Mouse (Mus musculus): Measurements from ENCODE around the gene Gnat1. TPM values are rescaled to one million over a fixed set of nuclear protein-coding genes. Genes with fewer than 3 reads are reported as not detected.

Gnat1 gene
- total RNA-seq, 1 experiment, result 1.2 TPM

- H3K4me1 ChIP-seq (ENCODE audit: control insufficient read depth in 2 of 2, insufficient read depth in 2 of 2, low read length in 2 of 2, poor library complexity in 1 of 2), result peaks cover 13 to 49% of the 10 kb centered on the region in 2 experiments
- no peak overlapping the region for H3K27ac ChIP-seq (ENCODE audit: insufficient read depth, low read depth, low read length, poor library complexity, severe bottlenecking)
- H3K9me3 ChIP-seq (ENCODE audit: control insufficient read depth, insufficient read depth, low read depth, low read length), result no peaks in the 10 kb centered on the region
- no peak for TF ChIP-seq HCFC1 (IDR thresholded peaks at IDR 0.05; ENCODE audit: borderline replicate concordance, insufficient read depth, low read length)
- no peak for DNase-seq (ENCODE audit: low read depth, low spot score)
- no peaks in the 10 kb centered on the region; the same call in 1 of the 2 replicates for H3K36me3 ChIP-seq (ENCODE audit: control insufficient read depth, insufficient read depth, low read length, poor library complexity, severe bottlenecking)
- in situ Hi-C loops (cut with MboI; ENCODE audit: low sequenced_read_pairs in 2 of 2, unreplicated experiment in 2 of 2), result no loop called here
- no peak overlapping the region for H3K4me3 ChIP-seq (ENCODE audit: insufficient read depth in 1 of 2, low read depth in 1 of 2, low read length in 2 of 2, poor library complexity in 1 of 2, severe bottlenecking in 1 of 2)
- no peak overlapping the region for H3K9ac ChIP-seq (ENCODE audit: insufficient read depth, low read depth, low read length, poor library complexity, severe bottlenecking)
Measured at GRCm38 (mm10) chr9:107702606-107703185, 23.2 kb upstream of the Gnat1 start.

DNA sequence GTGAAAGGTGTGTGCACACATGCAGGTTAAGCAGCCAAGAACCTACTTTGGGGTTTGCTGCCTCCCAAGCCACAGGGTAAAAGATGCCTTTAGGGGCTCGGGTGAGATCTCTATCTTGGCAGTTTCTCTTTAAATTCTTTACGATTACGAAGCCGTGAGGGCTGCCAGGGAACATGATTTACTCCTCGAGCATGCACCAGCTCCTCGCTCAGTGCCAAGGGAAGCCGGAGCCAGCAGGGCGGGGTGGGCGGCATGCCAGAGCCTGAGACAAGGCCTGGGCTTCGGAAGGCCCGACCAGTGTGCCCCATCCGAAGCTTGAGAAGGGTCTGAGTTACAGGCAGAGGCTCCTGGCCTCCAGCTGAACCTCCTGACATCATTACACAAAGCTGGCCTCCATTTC, 22.1 kb upstream of the Gnat1 start:
- no peak overlapping the region for H3K9ac ChIP-seq (ENCODE audit: insufficient read depth, low read depth, low read length, poor library complexity, severe bottlenecking)
- DNase-seq (ENCODE audit: low read depth, low spot score), result no peak
- no peak overlapping the region for H3K4me3 ChIP-seq (ENCODE audit: insufficient read depth in 1 of 2, low read depth in 1 of 2, low read length in 2 of 2, poor library complexity in 1 of 2, severe bottlenecking in 1 of 2)
- in situ Hi-C loops (cut with MboI; ENCODE audit: low sequenced_read_pairs in 2 of 2, unreplicated experiment in 2 of 2), result no loop called here
- no peaks in the 10 kb centered on the region for H3K9me3 ChIP-seq (ENCODE audit: control insufficient read depth, insufficient read depth, low read depth, low read length)
- H3K4me1 ChIP-seq (ENCODE audit: control insufficient read depth in 2 of 2, insufficient read depth in 2 of 2, low read length in 2 of 2, poor library complexity in 1 of 2), result peaks cover 8 to 41% of the 10 kb centered on the region in 2 experiments; a peak in 3 of 4 replicates
- H3K36me3 ChIP-seq (ENCODE audit: control insufficient read depth, insufficient read depth, low read length, poor library complexity, severe bottlenecking), result no peaks in the 10 kb centered on the region; the same call in 1 of the 2 replicates
- H3K27ac ChIP-seq (ENCODE audit: insufficient read depth, low read depth, low read length, poor library complexity, severe bottlenecking), result no peak overlapping the region
- TF ChIP-seq HCFC1 (IDR thresholded peaks at IDR 0.05; ENCODE audit: borderline replicate concordance, insufficient read depth, low read length) (no peak), CHD2 (IDR thresholded peaks at IDR 0.05; ENCODE audit: low read depth, low read length) (no peak), ZNF384 (IDR thresholded peaks at IDR 0.05; ENCODE audit: low read depth, low read length) (no peak), MAFK (IDR thresholded peaks at IDR 0.05; ENCODE audit: insufficient read depth, low read depth, low read length) (no peak), ZC3H11A (IDR thresholded peaks at IDR 0.05; ENCODE audit: borderline replicate concordance, low read depth, low read length) (no peak)

DNA sequence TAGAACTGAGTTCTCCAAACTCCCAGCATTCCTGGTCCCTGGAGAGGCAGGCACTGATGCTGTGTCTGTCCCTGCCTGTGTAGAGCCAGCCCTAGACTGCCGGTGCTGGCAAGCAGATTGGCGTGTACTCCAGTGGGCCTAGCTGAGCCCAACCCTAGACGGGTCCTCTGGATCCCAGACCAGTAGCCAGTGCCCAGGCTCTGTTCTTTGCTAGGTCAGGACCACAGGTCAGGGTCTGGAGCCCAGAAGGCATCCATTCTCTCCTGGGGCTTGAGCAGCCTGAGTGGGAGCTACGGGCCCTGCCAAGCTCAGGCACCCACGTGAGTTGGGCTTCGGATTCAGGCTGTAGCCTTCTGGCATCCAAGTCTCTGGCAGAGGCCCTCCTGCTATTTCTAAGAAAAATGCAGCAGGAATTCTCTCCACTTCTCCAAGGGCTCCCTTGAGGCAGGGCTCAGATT, 20.6 kb upstream of the Gnat1 start:
- no peaks in the 10 kb centered on the region for H3K9me3 ChIP-seq (ENCODE audit: control insufficient read depth, insufficient read depth, low read depth, low read length)
- H3K4me1 ChIP-seq (ENCODE audit: control insufficient read depth in 2 of 2, insufficient read depth in 2 of 2, low read length in 2 of 2, poor library complexity in 1 of 2), result peaks cover 6 to 32% of the 10 kb centered on the region in 2 experiments; a peak in 3 of 4 replicates
- no peak for TF ChIP-seq HCFC1 (IDR thresholded peaks at IDR 0.05; ENCODE audit: borderline replicate concordance, insufficient read depth, low read length)
- no peak for TF ChIP-seq CHD2 (IDR thresholded peaks at IDR 0.05; ENCODE audit: low read depth, low read length)
- TF ChIP-seq MAFK (IDR thresholded peaks at IDR 0.05; ENCODE audit: insufficient read depth, low read depth, low read length), result no peak
- no peak for TF ChIP-seq ZNF384 (IDR thresholded peaks at IDR 0.05; ENCODE audit: low read depth, low read length)
- TF ChIP-seq ZC3H11A (IDR thresholded peaks at IDR 0.05; ENCODE audit: borderline replicate concordance, low read depth, low read length), result no peak
- in situ Hi-C loops (cut with MboI; ENCODE audit: low sequenced_read_pairs in 2 of 2, unreplicated experiment in 2 of 2), result no loop called here
- DNase-seq (ENCODE audit: low read depth, low spot score), result no peak
- no peak overlapping the region for H3K4me3 ChIP-seq (ENCODE audit: insufficient read depth in 1 of 2, low read depth in 1 of 2, low read length in 2 of 2, poor library complexity in 1 of 2, severe bottlenecking in 1 of 2)
- H3K36me3 ChIP-seq (ENCODE audit: control insufficient read depth, insufficient read depth, low read length, poor library complexity, severe bottlenecking), result no peaks in the 10 kb centered on the region; the same call in 1 of the 2 replicates
- H3K27ac ChIP-seq (ENCODE audit: insufficient read depth, low read depth, low read length, poor library complexity, severe bottlenecking), result no peak overlapping the region
- no peak overlapping the region for H3K9ac ChIP-seq (ENCODE audit: insufficient read depth, low read depth, low read length, poor library complexity, severe bottlenecking)

DNA sequence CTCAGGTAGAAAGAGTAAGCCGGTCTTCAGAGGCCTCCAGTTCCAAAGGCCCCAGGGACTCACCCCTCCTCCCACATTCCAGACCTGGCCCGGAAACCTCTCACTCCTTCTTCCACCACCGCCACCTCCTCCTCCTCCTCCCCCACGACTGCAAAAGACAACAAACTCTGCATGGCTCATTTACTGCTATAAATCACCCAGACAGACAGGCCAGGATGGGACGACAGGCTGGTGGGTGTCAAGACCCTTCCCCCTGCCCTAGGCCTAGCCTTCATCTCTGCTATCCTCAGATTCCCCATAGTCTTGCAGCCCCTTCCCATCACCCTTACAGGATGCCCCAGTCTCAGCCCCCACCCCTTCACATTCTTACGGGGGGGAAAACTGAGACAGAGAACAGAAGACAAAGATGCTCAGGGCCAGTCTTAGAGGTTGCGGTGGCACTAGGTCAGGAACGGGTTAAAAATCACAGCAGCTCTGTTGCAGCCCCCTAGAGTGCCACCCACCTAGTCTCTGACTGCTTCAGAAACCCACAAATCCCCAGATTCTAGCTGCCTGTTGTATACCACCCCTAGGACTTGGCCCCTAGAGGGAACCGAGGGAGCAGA, 20.0 kb upstream of the Gnat1 start:
- Histone ChIP-seq H3K9me3 (ENCODE audit: control insufficient read depth, insufficient read depth, low read depth, low read length) (no peaks in the 10 kb centered on the region), H3K4me3 (ENCODE audit: insufficient read depth in 1 of 2, low read depth in 1 of 2, low read length in 2 of 2, poor library complexity in 1 of 2, severe bottlenecking in 1 of 2) (no peak overlapping the region), H3K27ac (ENCODE audit: insufficient read depth, low read depth, low read length, poor library complexity, severe bottlenecking) (no peak overlapping the region), H3K36me3 (ENCODE audit: control insufficient read depth, insufficient read depth, low read length, poor library complexity, severe bottlenecking) (no peaks in the 10 kb centered on the region; the same call in 1 of the 2 replicates), H3K9ac (ENCODE audit: insufficient read depth, low read depth, low read length, poor library complexity, severe bottlenecking) (no peak overlapping the region), H3K4me1 (ENCODE audit: control insufficient read depth in 2 of 2, insufficient read depth in 2 of 2, low read length in 2 of 2, poor library complexity in 1 of 2) (peaks cover 6 to 26% of the 10 kb centered on the region in 2 experiments; a peak in 3 of 4 replicates)
- in situ Hi-C loops (cut with MboI; ENCODE audit: low sequenced_read_pairs in 2 of 2, unreplicated experiment in 2 of 2), result no loop called here
- no peak for TF ChIP-seq CHD2 (IDR thresholded peaks at IDR 0.05; ENCODE audit: low read depth, low read length)
- TF ChIP-seq HCFC1 (IDR thresholded peaks at IDR 0.05; ENCODE audit: borderline replicate concordance, insufficient read depth, low read length), result no peak
- TF ChIP-seq ZNF384 (IDR thresholded peaks at IDR 0.05; ENCODE audit: low read depth, low read length), result no peak
- TF ChIP-seq MAFK (IDR thresholded peaks at IDR 0.05; ENCODE audit: insufficient read depth, low read depth, low read length), result no peak
- no peak for TF ChIP-seq ZC3H11A (IDR thresholded peaks at IDR 0.05; ENCODE audit: borderline replicate concordance, low read depth, low read length)
- no peak for DNase-seq (ENCODE audit: low read depth, low spot score)

Measured in ES-E14 (cell line).